Mouse (Mus musculus) kidney, embryonic 16.5 days (tissue): ENCODE measurements at regions not wholly inside any gene's neighbourhood (a gene's known extent, or its start where the extent isn't known, plus 50 kb on each side); places are given as distances from the start of the nearest gene placed in this dataset.
"Not testable (repeated sequence)": the region's sequence is repeated elsewhere in the genome, so short reads cannot be mapped to it uniquely, and the experiment has no call there.

ENCODE experiments used
- ATAC-seq: fragments of 200-750 bp; cut with Nextera tagmentation; 2 replicates; pipeline ENCODE4 v1.8.0; 2017; ENCODE audit warnings: moderate TSS enrichment; ENCODE audit not compliant: low FRiP score, low TSS enrichment
- H3K27ac ChIP-seq: fragments of 300-500 bp; sonication (generic); 2 replicates; pipeline ENCODE4 v1.5.1; 2014; ENCODE audit warnings: low read length
- H3K27me3 ChIP-seq: fragments of 300-500 bp; sonication (generic); 2 replicates; pipeline ENCODE4 v1.6.1; 2014; ENCODE audit warnings: low read length, control low read depth, mixed read lengths; ENCODE audit not compliant: insufficient read depth
- H3K36me3 ChIP-seq: fragments of 300-500 bp; sonication (generic); 2 replicates; pipeline ENCODE4 v1.6.1; 2014; ENCODE audit warnings: low read length, control low read depth, mixed read lengths; ENCODE audit not compliant: insufficient read depth
- H3K4me1 ChIP-seq: fragments of 300-500 bp; sonication (generic); 2 replicates; pipeline ENCODE4 v1.6.1; 2014; ENCODE audit warnings: low read length, control low read depth, mixed read lengths; ENCODE audit not compliant: insufficient read depth
- H3K4me2 ChIP-seq: fragments of 300-500 bp; sonication (generic); replicated peaks from 2 replicates; pipeline ENCODE4 v1.6.1; 2014; ENCODE audit warnings: low read depth, low read length
- H3K4me3 ChIP-seq: fragments of 300-500 bp; sonication (generic); 2 replicates; pipeline ENCODE4 v1.5.1; 2014; ENCODE audit warnings: mild to moderate bottlenecking, low read length
- H3K9ac ChIP-seq: fragments of 300-500 bp; sonication (generic); replicated peaks from 2 replicates; pipeline ENCODE4 v1.6.1; 2014; ENCODE audit warnings: low read length
- H3K9me3 ChIP-seq: fragments of 300-500 bp; sonication (generic); 2 replicates; pipeline ENCODE4 v1.6.1; 2016; ENCODE audit warnings: low read length, control low read depth
- WGBS: fragments of 180-500 bp; shearing (Covaris S2); extraction: QIAGEN DNeasy Blood & Tissue Kit; methylation state at CpG from one replicate; pipeline ENCODE4 v1.1.7; 2014; 5-methylcytosine and 5-hydroxymethylcytosine counted together

DNA sequence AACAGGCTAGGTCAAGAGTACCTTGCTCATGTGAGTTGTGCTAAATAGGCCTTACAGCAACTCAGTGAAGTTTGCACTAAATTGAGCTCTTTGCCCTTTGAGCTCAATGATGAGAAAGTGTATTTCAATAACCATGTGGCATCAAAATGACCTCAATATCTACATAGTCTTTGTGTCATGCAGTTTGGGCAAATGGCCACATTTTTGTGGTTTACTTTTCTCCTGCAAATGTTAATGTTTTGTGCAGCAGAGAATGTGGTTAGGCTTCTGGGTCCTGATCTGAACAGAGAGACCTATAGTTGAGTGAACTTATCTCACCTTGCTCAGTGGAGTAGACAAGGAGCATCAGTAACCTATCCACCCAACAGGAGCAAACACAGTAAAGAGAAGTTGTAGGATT lies 441.6 kb downstream of the Inhba start:
- Histone ChIP-seq H3K9ac (no peak overlapping the region), H3K27me3 (no peaks in the 10 kb centered on the region), H3K4me1 (no peaks in the 10 kb centered on the region), H3K4me2 (no peak overlapping the region), H3K9me3 (no peaks in the 10 kb centered on the region), H3K4me3 (no peak overlapping the region), H3K27ac (no peak overlapping the region), H3K36me3 (no peaks in the 10 kb centered on the region)
- no peak for ATAC-seq

- H3K9me3 ChIP-seq: no peaks in the 10 kb centered on the region
- no peak for ATAC-seq
- H3K4me3 ChIP-seq: no peak overlapping the region
- no peaks in the 10 kb centered on the region for H3K27me3 ChIP-seq
- H3K27ac ChIP-seq: no peak overlapping the region
- no peaks in the 10 kb centered on the region for H3K4me1 ChIP-seq
- WGBS: 73% methylated on average over 2 of the region's 2 CpGs
- no peak overlapping the region for H3K9ac ChIP-seq
- H3K36me3 ChIP-seq: no peaks in the 10 kb centered on the region
- no peak overlapping the region for H3K4me2 ChIP-seq
These were observed 448.1 kb downstream of the Inhba start for GRCm38 (mm10) chr13:16459743-16460142.

DNA sequence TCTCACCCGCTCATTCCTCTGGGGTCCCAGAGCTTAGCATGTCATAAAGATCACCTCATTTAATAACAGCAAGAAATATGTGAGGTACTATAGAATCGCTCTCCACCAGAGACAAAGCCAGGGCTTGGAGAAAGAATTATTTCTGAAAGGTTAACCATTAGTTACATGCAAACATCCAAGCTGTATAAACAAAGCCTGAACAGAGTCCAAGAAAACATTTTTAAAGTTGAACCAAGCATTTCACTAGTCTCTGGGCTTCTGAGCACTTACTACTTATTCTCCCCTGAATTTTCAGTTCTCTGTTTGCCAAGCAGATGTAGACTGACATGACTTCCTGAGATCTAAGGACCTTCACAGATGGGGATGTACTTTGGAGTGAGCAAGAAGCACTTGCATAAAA lies 450.0 kb downstream of the Inhba start:
- 64% methylated on average over 2 of the region's 2 CpGs for WGBS
- Histone ChIP-seq H3K36me3 (no peaks in the 10 kb centered on the region), H3K4me3 (no peak overlapping the region)

GRCm38 (mm10) chr13:16464823-16465222 lies 453.2 kb downstream of the Inhba start:
- ATAC-seq: no peak
- WGBS: 94% methylated on average over 1 of the region's 1 CpGs
- H3K4me3 ChIP-seq: no peak overlapping the region

More for the DNA sequence above, 450.0 kb downstream of the Inhba start:
- H3K9ac ChIP-seq: no peak overlapping the region
- H3K4me2 ChIP-seq: no peak overlapping the region
- H3K9me3 ChIP-seq: no peaks in the 10 kb centered on the region
- H3K4me1 ChIP-seq: no peaks in the 10 kb centered on the region
- no peak overlapping the region for H3K27ac ChIP-seq
- no peaks in the 10 kb centered on the region for H3K27me3 ChIP-seq
- no peak for ATAC-seq

GRCm38 (mm10) chr13:16465317-16465716 lies 453.7 kb downstream of the Inhba start:
- H3K4me1 ChIP-seq: no peaks in the 10 kb centered on the region
- no peak overlapping the region for H3K4me3 ChIP-seq
- H3K27ac ChIP-seq: no peak overlapping the region
- no peak overlapping the region for H3K4me2 ChIP-seq
- WGBS: 64% methylated on average over 1 of the region's 1 CpGs
- ATAC-seq: no peak
- H3K36me3 ChIP-seq: no peaks in the 10 kb centered on the region
- H3K9me3 ChIP-seq: no peaks in the 10 kb centered on the region
- no peak overlapping the region for H3K9ac ChIP-seq
- H3K27me3 ChIP-seq: no peaks in the 10 kb centered on the region

More at GRCm38 (mm10) chr13:16464823-16465222, 453.2 kb downstream of the Inhba start:
- Histone ChIP-seq H3K9me3 (no peaks in the 10 kb centered on the region), H3K9ac (no peak overlapping the region), H3K27me3 (no peaks in the 10 kb centered on the region), H3K4me2 (no peak overlapping the region), H3K36me3 (no peaks in the 10 kb centered on the region), H3K27ac (no peak overlapping the region), H3K4me1 (no peaks in the 10 kb centered on the region)

DNA sequence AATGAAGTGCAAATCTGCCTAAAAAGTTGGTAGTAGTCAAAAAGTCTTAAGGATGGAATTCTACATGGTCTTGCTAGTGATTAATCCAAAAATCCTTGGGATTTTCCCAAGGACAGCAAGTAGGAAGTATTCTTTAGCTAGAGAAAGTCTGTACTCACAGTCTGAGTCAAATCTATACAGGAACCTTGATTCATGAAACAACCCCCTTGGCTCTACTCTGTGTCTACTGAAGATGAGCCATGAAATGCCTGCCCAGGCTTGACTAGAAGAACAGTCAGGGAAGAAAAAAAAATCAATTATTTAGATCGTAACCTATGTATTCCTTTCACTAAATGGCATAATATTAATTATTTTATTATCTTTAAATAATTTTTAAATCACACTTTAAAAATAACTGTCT lies 454.2 kb downstream of the Inhba start:
- Histone ChIP-seq H3K4me3 (no peak overlapping the region), H3K27ac (no peak overlapping the region), H3K9me3 (no peaks in the 10 kb centered on the region), H3K27me3 (no peaks in the 10 kb centered on the region), H3K4me2 (no peak overlapping the region), H3K36me3 (no peaks in the 10 kb centered on the region), H3K4me1 (no peaks in the 10 kb centered on the region), H3K9ac (no peak overlapping the region)
- 96% methylated on average over 1 of the region's 1 CpGs for WGBS
- ATAC-seq: no peak

DNA sequence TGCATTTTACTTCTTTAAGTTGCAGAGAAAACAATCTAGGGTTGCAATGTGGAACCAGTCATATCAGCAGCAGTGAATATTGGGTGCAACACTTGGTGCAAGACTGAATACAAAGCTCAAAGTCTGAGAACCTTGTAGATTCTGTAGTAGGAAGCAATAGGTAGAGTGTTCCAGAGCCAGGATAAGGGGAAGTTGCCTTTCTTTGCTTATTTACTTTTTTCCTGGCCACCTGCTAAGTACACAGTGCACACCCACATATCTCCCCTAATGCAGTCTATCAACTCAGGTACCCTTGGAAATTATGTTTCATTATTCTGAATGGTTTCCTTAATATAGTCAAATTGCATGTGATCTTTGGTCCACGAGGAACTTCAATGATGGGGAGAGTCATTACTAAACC lies 464.9 kb downstream of the Inhba start:
- Histone ChIP-seq H3K4me3 (no peak overlapping the region), H3K4me1 (no peaks in the 10 kb centered on the region), H3K27me3 (no peaks in the 10 kb centered on the region), H3K9me3 (no peaks in the 10 kb centered on the region), H3K27ac (no peak overlapping the region), H3K9ac (no peak overlapping the region), H3K4me2 (no peak overlapping the region), H3K36me3 (no peaks in the 10 kb centered on the region)
- no peak for ATAC-seq
- WGBS: 63% methylated on average over 1 of the region's 1 CpGs

DNA sequence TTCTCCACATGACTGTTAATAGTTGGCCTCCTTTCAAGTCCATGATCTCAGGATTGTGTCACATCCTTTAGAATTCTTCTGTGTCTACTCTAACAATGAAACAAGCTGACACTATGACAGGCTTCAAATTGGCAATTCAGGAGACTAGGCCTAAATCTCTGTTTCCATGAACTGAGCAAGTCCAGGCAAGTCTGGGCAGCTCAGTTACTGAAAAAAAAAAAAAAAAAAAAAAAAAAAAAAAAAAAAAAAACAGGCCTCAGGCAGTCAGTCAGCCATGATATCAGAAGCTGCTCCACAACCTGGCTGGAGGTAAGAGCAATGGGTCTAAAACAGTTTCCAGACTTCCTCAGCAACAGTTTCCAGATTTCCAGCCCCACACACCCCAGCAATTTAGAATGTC lies 475.6 kb downstream of the Inhba start:
- no peak overlapping the region for H3K4me2 ChIP-seq
- no peaks in the 10 kb centered on the region for H3K27me3 ChIP-seq
- H3K4me3 ChIP-seq: no peak overlapping the region
- no peaks in the 10 kb centered on the region for H3K9me3 ChIP-seq
- no peak overlapping the region for H3K27ac ChIP-seq
- H3K9ac ChIP-seq: no peak overlapping the region
- no peak for ATAC-seq
- no peaks in the 10 kb centered on the region for H3K36me3 ChIP-seq
- H3K4me1 ChIP-seq: no peaks in the 10 kb centered on the region

DNA sequence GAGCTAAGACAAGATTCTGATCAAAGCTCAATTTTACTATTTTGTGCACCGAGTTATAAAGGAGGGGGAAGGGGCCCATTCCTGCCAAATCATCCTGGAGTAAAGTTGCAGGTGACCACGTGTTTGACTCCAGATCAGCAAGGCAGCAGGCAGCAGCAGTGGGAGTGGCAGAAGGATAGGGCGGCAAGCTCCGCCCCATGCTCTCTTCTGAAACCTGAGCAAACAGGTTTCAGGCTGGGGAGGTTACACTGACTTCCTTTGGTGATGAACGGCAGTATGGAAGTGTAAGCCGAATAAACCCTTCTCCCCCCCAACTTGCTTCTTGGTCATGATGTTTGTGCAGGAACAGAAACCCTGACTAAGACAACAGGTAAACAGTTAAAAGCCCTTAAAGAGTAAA lies 479.0 kb downstream of the Inhba start:
- H3K9me3 ChIP-seq, H3K36me3 ChIP-seq, H3K4me2 ChIP-seq, H3K4me3 ChIP-seq, H3K4me1 ChIP-seq, ATAC-seq, H3K27me3 ChIP-seq, H3K27ac ChIP-seq, H3K9ac ChIP-seq: not testable (repeated sequence)
- 31% methylated on average over 6 of the region's 6 CpGs for WGBS

- Histone ChIP-seq H3K4me1 (no peaks in the 10 kb centered on the region), H3K27me3 (no peaks in the 10 kb centered on the region), H3K36me3 (no peaks in the 10 kb centered on the region), H3K9ac (no peak overlapping the region), H3K27ac (no peak overlapping the region), H3K9me3 (0 out of 2 replicates have a peak, but pooled peaks cover 3% of the 10 kb centered on the region), H3K4me3 (no peak overlapping the region), H3K4me2 (no peak overlapping the region)
- no peak for ATAC-seq
- WGBS: 63% methylated on average over 1 of the region's 1 CpGs
These were observed 486.4 kb downstream of the Inhba start for GRCm38 (mm10) chr13:16498052-16498451.

DNA sequence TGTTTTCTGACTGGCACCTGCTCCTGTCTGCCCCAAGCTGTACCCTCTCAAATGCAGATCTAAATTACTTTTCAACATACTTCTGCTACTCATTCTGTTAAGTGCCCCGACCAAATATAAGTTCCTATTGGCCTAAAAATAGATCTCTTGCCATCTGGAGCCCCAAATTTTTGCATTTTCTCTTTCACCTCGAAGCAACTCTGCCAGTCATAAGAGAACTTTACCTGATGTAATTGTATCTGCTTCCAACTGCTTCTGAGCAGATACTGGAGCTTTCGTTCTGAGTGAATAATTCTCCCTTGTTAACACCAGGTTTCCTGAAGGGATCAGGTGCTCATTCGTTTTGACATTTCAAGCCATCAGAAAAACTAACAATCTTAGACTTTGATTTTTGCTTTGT lies 501.2 kb downstream of the Inhba start:
- Histone ChIP-seq H3K27ac (no peak overlapping the region), H3K4me3 (no peak overlapping the region), H3K4me1 (no peaks in the 10 kb centered on the region), H3K9me3 (no peaks in the 10 kb centered on the region), H3K36me3 (no peaks in the 10 kb centered on the region), H3K4me2 (no peak overlapping the region), H3K9ac (no peak overlapping the region), H3K27me3 (no peaks in the 10 kb centered on the region)
- no peak for ATAC-seq
- 65% methylated on average over 4 of the region's 4 CpGs for WGBS
